Mouse (Mus musculus) stomach, postnatal 0 days (tissue): ENCODE results near the gene Tcta. TPM values are rescaled to one million over a fixed set of nuclear protein-coding genes. Genes with fewer than 3 reads are reported as not detected.

ENCODE experiments used
- ATAC-seq: fragments of 200-750 bp; cut with Nextera tagmentation; 2 replicates; pipeline ENCODE4 v1.8.0; 2017; ENCODE audit not compliant: low FRiP score, low TSS enrichment
- DNase-seq: peaks from one replicate; pipeline ENCODE4 v3.0.0-alpha.2; 2016; ENCODE audit warnings: low spot score
- H3K27ac ChIP-seq: fragments of 300-500 bp; sonication (generic); replicated peaks from 2 replicates; pipeline ENCODE4 v1.5.1; 2014; ENCODE audit warnings: mild to moderate bottlenecking, control low read depth
- H3K27me3 ChIP-seq: fragments of 300-500 bp; sonication (generic); 2 replicates; pipeline ENCODE4 v1.6.1; 2014; ENCODE audit warnings: low read length; ENCODE audit not compliant: control insufficient read depth, insufficient read depth
- H3K36me3 ChIP-seq: fragments of 300-500 bp; sonication (generic); 2 replicates; pipeline ENCODE4 v1.6.1; 2014; ENCODE audit warnings: low read length, mixed read lengths; ENCODE audit not compliant: control insufficient read depth, insufficient read depth
- H3K4me1 ChIP-seq: fragments of 300-500 bp; sonication (generic); replicated peaks from 2 replicates; pipeline ENCODE4 v1.6.1; 2014; ENCODE audit warnings: antibody characterized with exemption; ENCODE audit not compliant: control insufficient read depth, insufficient read depth
- H3K4me2 ChIP-seq: fragments of 300-500 bp; sonication (generic); replicated peaks from 2 replicates; pipeline ENCODE4 v1.6.1; 2014; ENCODE audit warnings: low read depth, mild to moderate bottlenecking, control low read depth, moderate library complexity
- H3K4me3 ChIP-seq: fragments of 300-500 bp; sonication (generic); 2 replicates; pipeline ENCODE4 v1.5.1; 2014; ENCODE audit warnings: low read depth, low read length, control low read depth
- H3K9ac ChIP-seq: fragments of 300-500 bp; sonication (generic); 2 replicates; pipeline ENCODE4 v1.6.1; 2014; ENCODE audit warnings: mild to moderate bottlenecking, low read length, control low read depth, mixed read lengths
- H3K9me3 ChIP-seq: fragments of 300-500 bp; sonication (generic); 2 replicates; pipeline ENCODE4 v1.6.1; 2016; ENCODE audit warnings: low read length; ENCODE audit not compliant: control insufficient read depth
- CTCF ChIP-seq: IDR thresholded peaks from 2 replicates; pipeline ENCODE4 v1.5.1; 2016; ENCODE audit warnings: antibody characterized with exemption, low read depth, mild to moderate bottlenecking, moderate library complexity
- EP300 ChIP-seq: optimal IDR thresholded peaks from 2 replicates; pipeline ENCODE3; 2016; ENCODE audit warnings: antibody characterized with exemption
- WGBS: fragments of 180-500 bp; shearing (Covaris S2); extraction: QIAGEN DNeasy Blood & Tissue Kit; methylation state at CpG from one replicate; pipeline ENCODE4 v1.1.7; 2014; 5-methylcytosine and 5-hydroxymethylcytosine counted together
- polyA plus RNA-seq: library from polyadenylated mRNA; unstranded; fragments of >200 nt; fragmentation: Nextera tagmentation; extraction: Ambion mirVana; gene quantifications from 2 replicates; pipeline ENCODE4 v1.2.1, GENCODE M21; 2015

Gene Tcta
- 58.2 and 61.4 TPM in 2 replicates for polyA plus RNA-seq

DNA sequence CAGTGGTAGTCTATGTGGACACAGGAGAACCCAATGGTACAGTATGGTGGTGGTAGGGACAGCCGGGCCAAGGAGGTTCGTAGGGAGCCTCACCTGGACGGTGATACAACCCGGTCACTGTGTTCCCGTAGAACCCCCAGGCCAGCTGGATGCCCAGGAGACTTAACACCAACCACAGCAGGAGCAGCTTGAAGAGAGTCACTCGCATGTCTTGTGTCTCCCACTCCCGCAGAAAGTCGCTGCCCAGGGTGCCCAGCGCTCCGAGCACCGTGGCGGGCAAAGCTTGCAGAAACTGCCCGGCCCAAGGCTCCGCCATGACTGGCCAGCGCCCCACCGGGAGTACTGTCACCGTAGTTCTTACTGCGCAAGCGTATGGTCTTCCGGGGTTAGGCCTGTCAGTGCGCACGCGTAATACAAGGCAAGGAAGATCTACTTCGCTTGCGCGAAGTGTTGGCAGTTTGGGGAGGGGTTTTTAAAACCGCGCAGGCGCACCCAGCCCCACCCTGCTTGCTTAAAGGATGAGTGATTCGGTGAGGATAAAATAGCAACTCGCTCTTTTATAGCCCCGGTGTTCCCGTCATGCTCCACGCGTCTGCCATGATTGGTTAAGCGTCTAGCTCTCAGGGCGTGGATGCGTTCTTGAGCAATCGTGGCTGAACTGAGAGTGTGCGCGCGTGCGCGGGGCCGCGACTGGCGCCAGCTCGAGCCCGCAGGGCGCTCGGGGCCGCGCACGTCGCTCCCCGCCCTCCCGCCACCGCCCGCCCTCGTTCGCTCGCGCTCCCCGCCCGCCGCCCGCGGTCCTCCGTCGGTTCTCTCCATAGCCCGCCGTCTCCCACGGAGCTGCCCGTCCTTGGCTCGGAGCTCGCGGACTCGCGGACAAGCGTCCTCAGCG is at the start of gene Tcta, which contains the start of gene Rhoa:
Gene Tcta (minus strand): TSS at position 532 of the 892 bp plus-strand sequence.
Gene Rhoa (plus strand): TSS at position 501 of the 892 bp plus-strand sequence.
- H3K27ac ChIP-seq: peak within 1 kb of the TSS; percentile 100
- H3K4me1 ChIP-seq: peaks cover 7% of the 10 kb centered on the region
- DNase-seq (peak; percentile 97), ATAC-seq (peak; percentile 93)
- no peaks in the 10 kb centered on the region for H3K9me3 ChIP-seq
- H3K36me3 ChIP-seq: peaks cover 4% of the 10 kb centered on the region; the same call in 1 of the 2 replicates
- H3K9ac ChIP-seq: peak within 1 kb of the TSS; percentile 99
- peak within 1 kb of the TSS; percentile 94 for H3K4me3 ChIP-seq
- no peaks in the 10 kb centered on the region for H3K27me3 ChIP-seq
- under 1% methylated on average over 70 of the region's 81 CpGs for WGBS
- peak within 1 kb of the TSS; percentile 89 for H3K4me2 ChIP-seq
- TF ChIP-seq CTCF (peak; percentile 8; the same call in 1 of the 2 replicates), EP300 (no peak)

DNA sequence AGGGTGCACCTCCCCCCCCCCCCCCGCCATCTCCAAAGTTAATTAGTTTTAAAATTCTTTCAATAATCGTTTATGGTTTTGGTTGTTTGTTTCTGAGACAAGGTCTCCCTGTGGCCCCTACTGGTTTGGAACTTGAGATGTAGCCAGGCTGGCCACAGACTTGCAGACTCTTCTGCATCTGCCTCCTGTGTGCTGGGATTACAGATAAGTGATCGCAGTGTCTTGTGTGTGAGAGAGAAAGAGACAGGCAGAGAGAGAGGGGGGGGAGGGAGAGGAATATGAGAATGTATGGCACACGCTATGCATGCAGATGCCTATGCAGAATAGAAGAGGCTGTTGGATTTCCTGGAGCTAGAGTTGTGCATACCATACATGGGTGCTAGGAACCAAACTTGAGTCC is 43.8 kb upstream of the Tcta start:
- Histone ChIP-seq H3K9me3 (no peaks in the 10 kb centered on the region), H3K4me3 (no peak overlapping the region), H3K9ac (no peak overlapping the region), H3K4me1 (0 out of 2 replicates have a peak, but pooled peaks cover 2% of the 10 kb centered on the region), H3K36me3 (peaks cover 26% of the 10 kb centered on the region), H3K4me2 (no peak overlapping the region), H3K27ac (no peak overlapping the region), H3K27me3 (no peaks in the 10 kb centered on the region)
- DNase-seq: no peak
- no peak for TF ChIP-seq CTCF
- WGBS: 92% methylated on average over 4 of the region's 4 CpGs
- ATAC-seq: no peak

DNA sequence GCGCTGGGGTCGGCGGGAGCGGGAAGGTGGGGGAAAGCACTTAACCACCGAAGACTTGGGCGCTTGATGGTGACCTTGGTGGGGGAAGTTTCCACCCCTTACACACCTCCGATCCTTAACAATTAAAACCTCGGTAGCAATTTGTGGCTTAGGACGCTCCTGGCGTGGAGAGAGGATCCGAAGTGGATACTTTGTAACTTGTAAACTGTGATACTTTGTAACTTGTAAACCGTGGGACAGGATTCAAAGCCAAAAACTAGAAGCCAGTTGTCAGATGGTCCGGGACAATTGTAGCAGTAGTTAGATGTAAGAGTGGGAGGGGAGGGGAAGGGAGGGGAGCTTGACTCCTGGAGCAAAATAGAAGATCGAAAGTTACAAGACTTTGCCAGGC is 42.3 kb upstream of the Tcta start:
- Histone ChIP-seq H3K27me3 (no peaks in the 10 kb centered on the region), H3K9me3 (no peaks in the 10 kb centered on the region), H3K9ac (peak overlapping the region; percentile 89), H3K4me2 (peak overlapping the region; percentile 80), H3K4me1 (0 out of 2 replicates have a peak, but pooled peaks cover 2% of the 10 kb centered on the region), H3K4me3 (peak overlapping the region; percentile 87), H3K36me3 (peaks cover 18% of the 10 kb centered on the region), H3K27ac (peak overlapping the region; percentile 96)
- ATAC-seq (no peak), DNase-seq (no peak)
- WGBS: 1% methylated on average over 14 of the region's 14 CpGs
- no peak for TF ChIP-seq EP300
- no peak for TF ChIP-seq CTCF

DNA sequence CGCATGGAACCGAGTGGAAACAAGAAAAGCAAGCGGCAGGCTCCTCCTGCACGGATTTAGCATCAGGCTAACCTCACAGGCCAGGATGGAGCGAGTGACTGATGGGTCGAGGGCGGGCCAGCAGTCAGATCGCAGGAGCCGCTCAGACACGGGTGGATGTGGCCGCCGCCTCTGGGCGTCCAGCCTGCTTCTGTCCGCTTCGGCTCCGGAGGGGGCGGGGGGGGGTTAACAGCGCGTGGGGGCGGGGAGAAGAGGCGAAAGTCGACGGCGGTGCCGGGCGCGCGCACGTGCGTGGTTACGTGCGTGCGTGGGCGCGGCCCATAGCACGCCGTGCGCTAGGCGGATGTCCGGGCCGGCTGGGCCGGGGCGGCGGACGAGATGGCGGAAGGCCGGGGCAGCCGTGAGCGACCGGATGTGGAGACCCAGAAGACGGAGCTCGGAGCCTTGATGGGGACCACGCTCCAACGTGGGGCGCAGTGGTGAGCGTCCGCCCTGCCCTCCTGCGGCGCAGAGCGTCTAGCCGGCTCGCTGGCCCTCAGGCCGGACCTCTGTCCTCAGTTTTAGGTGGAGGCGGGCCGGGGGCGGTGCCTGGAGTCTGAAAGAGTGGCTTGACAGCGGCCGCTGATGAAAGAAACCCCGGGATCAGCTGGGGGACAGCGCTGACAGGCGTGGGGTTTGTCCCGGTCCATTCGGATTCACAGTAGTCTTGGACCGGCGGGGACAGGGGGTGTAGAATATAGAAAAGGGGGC is 41.8 kb upstream of the Tcta start, which contains the start of gene Usp4:
Gene Usp4 (plus strand): TSS at position 314 of the 750 bp plus-strand sequence.
- H3K4me2 ChIP-seq: peak within 1 kb of the TSS; percentile 80
- H3K9me3 ChIP-seq: no peaks in the 10 kb centered on the region
- TF ChIP-seq CTCF (no peak), EP300 (no peak)
- H3K27ac ChIP-seq: peak within 1 kb of the TSS; percentile 96
- ATAC-seq (peak; percentile 95), DNase-seq (peak; percentile 96)
- under 1% methylated on average over 68 of the region's 75 CpGs for WGBS
- H3K4me1 ChIP-seq: 0 out of 2 replicates have a peak, but pooled peaks cover 2% of the 10 kb centered on the region
- peak within 1 kb of the TSS; percentile 89 for H3K9ac ChIP-seq
- H3K36me3 ChIP-seq: peaks cover 12% of the 10 kb centered on the region
- peak within 1 kb of the TSS; percentile 87 for H3K4me3 ChIP-seq
- no peaks in the 10 kb centered on the region for H3K27me3 ChIP-seq

DNA sequence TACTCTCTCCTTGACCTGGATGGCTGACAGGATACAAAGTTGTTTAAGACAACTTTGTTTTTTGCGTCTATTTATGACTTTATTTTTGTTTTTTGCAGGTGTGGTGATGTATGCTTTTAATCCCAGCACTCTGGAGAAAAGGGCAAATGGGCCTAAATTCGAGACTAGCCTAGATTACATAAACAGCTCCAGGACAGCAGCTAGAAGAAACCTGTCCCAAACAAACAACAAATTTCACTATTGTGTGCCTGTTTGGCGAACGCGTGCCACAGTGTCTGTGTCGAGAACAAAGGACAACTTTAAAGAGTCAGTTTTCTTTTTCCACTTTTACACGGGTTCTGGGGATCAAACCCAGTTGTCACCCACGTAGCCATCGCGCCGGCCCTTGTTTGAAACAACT is 41.1 kb upstream of the Tcta start:
- peak overlapping the region; percentile 80 for H3K4me2 ChIP-seq
- DNase-seq (no peak), ATAC-seq (no peak)
- peak overlapping the region; percentile 96 for H3K27ac ChIP-seq
- H3K4me3 ChIP-seq: peak overlapping the region; percentile 87
- H3K9me3 ChIP-seq: no peaks in the 10 kb centered on the region
- H3K9ac ChIP-seq: peak overlapping the region; percentile 89
- peaks cover 12% of the 10 kb centered on the region for H3K36me3 ChIP-seq
- peak; percentile 34 for TF ChIP-seq EP300
- TF ChIP-seq CTCF: no peak
- no peaks in the 10 kb centered on the region for H3K27me3 ChIP-seq
- WGBS: 6% methylated on average over 11 of the region's 11 CpGs
- H3K4me1 ChIP-seq: 0 out of 2 replicates have a peak, but pooled peaks cover 5% of the 10 kb centered on the region
